Mouse (Mus musculus): ENCODE measurements around the gene Zmynd10. TPM values are rescaled to one million over a fixed set of nuclear protein-coding genes. Genes with fewer than 3 reads are reported as not detected.
"Not testable (repeated sequence)": the region's sequence is repeated elsewhere in the genome, so short reads cannot be mapped to it uniquely, and the experiment has no call there.

The Zmynd10 gene
- total RNA-seq, 1 experiment from 2014 or later, result not detected

DNA sequence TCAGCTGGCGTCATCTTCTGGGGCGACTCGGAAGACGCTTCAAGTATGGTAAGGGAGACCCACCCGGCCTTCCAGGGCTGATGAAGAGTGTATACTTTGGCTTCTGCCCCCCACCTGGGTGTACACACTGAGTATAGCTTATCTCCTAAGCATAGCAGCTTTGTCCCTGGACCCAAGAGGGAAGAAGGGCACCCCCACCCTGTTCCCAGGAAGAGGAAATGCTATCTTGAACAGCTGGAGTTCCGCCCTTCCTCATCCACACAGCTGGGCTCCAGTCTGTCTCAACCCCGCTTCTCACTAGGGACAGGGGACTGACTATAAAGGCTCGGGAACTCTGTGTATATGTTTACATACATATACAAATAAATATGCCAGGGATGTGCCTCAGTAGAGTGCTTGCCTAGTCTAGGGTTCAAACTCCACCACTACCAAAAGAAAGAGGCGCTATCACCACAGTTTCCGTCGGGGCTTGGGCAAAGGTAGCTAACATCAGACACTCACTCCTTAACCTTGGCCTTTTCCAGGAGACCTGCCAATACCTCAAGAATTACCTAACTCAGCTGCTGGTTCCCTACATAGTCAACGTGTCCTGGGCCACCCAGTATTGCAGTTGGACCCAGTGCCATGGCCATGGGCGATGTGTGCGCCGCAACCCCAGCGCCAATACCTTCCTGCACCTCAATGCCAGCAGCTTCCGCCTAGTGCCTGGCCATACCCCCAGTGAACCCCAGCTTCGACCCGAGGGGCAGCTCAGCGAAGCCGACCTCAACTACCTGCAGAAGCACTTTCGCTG, 24.6 kb downstream of the Zmynd10 start:
- no peak for ATAC-seq (replicated peaks; ENCODE audit: insufficient number of reproducible peaks, low FRiP score, low TSS enrichment, poor library complexity, severe bottlenecking)

DNA sequence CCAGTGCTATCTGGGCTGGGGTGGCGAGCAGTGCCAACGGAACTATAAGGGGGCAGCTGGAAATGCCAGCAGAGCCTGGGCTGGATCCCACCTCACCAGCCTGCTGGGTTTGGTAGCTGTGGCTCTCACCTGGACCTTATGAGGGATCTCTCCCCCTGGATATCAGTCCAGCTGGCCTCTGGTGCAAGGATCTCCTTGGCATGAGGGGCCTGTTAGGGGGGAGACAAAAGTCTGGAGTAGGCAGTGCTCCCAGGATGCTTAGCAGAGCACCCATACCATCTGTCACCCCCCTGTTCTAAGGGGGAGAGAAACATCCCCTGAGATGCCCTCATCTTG, 25.2 kb downstream of the Zmynd10 start:
- no peak for ATAC-seq (replicated peaks; ENCODE audit: insufficient number of reproducible peaks, low FRiP score, low TSS enrichment, poor library complexity, severe bottlenecking)

GRCm38 (mm10) chr9:107573774-107574173, 26.7 kb downstream of the Zmynd10 start:
- not testable (repeated sequence) for ATAC-seq (replicated peaks; ENCODE audit: insufficient number of reproducible peaks, low FRiP score, low TSS enrichment, poor library complexity, severe bottlenecking)

DNA sequence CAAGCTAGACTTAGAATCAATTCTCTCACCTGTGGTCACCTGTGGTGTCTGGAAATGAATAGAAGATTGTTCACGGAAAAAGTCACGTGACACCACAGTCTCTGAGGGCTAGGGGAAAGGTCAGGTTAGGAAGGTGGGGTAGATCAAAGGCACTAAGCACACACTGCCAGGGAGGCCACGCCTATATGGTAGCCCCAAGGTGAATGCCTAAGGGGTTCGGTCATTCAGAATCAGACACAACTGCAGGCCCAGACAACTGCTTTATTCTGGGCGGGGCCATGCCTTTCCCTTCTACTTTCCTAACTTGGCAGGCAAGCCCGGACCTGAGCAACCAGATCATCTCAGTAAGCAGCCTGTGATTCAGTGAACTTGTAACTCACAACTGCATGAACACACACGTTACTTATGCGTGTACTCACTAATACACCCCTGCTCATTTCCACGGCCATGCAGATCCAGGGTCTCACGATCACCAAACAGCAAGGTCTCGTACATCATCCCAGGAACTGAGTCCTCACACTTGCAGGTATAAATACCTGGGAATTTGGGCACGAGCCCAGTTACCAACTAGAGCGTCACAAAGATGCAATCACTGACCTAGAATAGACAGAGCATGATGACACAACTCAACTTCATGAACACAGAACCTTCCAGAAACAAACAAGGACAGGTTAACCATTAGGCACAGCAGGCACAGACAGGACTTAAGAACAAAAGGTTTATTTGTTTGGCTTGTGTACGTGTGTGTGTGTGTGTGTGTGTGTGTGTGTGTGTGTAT, 28.7 kb downstream of the Zmynd10 start:
- ATAC-seq (replicated peaks; ENCODE audit: insufficient number of reproducible peaks, low FRiP score, low TSS enrichment, poor library complexity, severe bottlenecking), result no peak

DNA sequence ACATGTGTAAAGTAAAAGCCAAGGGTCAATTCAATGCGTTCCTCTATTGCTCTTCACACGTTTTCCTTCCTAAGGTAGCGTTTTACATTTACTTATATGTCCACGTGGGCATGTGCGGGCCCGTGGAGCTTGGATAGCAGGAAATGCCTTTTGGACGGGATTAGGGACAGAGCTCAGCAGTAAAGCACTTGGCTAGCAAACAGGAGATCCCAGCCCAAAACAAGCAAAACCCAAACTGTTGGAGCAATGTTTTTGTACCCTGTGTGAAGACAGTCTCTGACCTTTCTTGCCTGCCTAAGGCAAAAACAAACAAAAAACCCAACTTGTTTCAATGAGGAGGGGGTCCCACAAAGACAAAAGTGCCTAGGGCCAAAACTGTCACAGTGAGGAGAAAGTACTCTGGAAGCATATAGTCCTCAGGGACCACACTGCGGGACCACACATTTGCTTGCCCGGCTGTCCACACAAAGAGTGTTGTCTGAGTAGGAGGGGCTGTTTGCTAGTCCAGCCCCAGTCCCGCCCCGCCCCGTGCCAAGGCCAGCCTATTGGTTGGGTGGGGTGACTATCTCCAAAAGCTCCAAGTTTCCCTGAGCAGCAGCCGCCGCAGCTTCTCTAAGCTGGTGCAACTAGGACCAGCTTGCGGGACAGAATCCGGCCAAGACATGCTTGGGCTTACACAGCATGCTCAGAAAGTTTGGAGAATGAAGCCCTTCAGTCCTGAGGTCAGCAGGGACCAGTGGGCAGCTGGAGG, 29.4 kb downstream of the Zmynd10 start, which contains the start of gene Hyal1:
Gene Hyal1, plus strand, starts transcription at position 571 of the 751 bp plus-strand sequence.
- ATAC-seq (replicated peaks; ENCODE audit: insufficient number of reproducible peaks, low FRiP score, low TSS enrichment, poor library complexity, severe bottlenecking), result no peak

GRCm38 (mm10) chr9:107577871-107578270, 30.8 kb downstream of the Zmynd10 start:
- no peak for ATAC-seq (replicated peaks; ENCODE audit: insufficient number of reproducible peaks, low FRiP score, low TSS enrichment, poor library complexity, severe bottlenecking)

- ATAC-seq (replicated peaks; ENCODE audit: insufficient number of reproducible peaks, low FRiP score, low TSS enrichment, poor library complexity, severe bottlenecking), result no peak
Observed at GRCm38 (mm10) chr9:107578587-107578986, 31.5 kb downstream of the Zmynd10 start, which contains the start of gene Naa80. Gene Naa80, plus strand, starts transcription at chr9:107578887.

- no peak for ATAC-seq (replicated peaks; ENCODE audit: insufficient number of reproducible peaks, low FRiP score, low TSS enrichment, poor library complexity, severe bottlenecking)
Observed at GRCm38 (mm10) chr9:107579023-107579900, 32.2 kb downstream of the Zmynd10 start.

- peak; percentile 79 for ATAC-seq (replicated peaks; ENCODE audit: insufficient number of reproducible peaks, low FRiP score, low TSS enrichment, poor library complexity, severe bottlenecking)
Observed at GRCm38 (mm10) chr9:107580501-107581317, 33.6 kb downstream of the Zmynd10 start, which contains the start of gene Hyal3. Gene Hyal3, plus strand, starts transcription at chr9:107580818.

DNA sequence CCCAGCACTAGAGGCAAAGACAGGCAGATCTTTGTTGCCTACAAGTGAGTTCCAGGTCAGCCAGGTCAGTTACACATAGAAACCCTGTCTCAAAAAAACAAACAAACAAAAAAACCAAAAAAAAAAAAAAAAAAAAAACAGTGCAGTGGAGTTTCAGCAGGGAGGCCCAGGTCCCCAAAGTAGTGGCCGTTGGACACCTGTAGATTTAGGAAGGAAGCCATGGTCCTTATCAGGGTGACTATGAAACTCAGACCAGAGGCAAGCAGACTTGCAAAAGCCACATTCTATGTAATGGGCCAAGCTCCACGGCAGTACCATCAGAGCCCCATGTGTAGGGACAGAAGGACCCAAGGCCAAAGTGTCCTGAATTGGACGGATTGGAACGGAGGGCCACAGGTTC, 34.5 kb downstream of the Zmynd10 start:
- no peak for ATAC-seq (replicated peaks; ENCODE audit: insufficient number of reproducible peaks, low FRiP score, low TSS enrichment, poor library complexity, severe bottlenecking)

DNA sequence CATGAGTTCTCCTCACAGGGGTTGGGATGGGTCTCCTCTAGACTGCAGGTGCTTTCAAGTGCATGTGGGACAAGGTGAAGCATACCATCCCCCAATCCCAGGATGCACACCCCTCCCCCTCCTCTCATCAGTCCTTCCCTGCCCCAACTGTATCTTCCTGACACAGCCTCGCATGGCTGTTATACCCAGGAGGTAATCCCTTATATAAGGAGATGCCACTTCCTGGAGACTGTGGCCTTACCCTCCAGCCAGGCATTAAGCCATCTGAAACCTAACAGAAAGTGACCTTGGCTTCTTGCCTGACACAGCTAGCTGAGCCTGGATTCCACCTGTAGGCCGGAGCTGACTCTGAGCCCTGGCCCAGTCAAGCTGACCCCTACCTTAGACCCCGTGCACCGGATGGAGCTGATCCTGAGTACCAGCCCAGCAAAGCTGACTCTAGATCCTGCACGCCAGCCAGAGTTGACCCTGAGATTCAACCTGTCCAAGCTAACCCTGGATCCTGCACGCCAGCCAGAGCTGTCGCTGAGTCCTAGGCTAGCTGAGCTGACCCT, 35.5 kb downstream of the Zmynd10 start:
- ATAC-seq (replicated peaks; ENCODE audit: insufficient number of reproducible peaks, low FRiP score, low TSS enrichment, poor library complexity, severe bottlenecking), result no peak

DNA sequence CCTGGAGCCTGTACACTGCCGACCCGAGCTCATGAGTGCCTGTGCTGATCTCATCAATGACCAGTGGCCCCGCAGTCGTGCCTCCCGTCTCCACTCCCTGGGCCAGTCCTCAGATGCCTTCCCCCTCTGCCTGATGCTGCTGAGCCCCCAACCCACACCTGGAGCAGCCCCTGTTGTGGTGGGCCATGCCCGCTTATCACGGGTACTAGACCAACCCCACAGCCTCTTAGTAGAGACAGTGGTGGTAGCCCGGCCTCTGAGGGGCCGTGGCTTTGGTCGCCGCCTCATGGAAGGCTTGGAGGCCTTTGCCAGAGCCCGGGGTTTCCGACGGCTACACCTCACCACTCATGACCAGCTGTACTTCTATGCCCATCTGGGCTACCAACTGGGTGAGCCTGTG, 36.1 kb downstream of the Zmynd10 start:
- ATAC-seq (replicated peaks; ENCODE audit: insufficient number of reproducible peaks, low FRiP score, low TSS enrichment, poor library complexity, severe bottlenecking), result no peak

DNA sequence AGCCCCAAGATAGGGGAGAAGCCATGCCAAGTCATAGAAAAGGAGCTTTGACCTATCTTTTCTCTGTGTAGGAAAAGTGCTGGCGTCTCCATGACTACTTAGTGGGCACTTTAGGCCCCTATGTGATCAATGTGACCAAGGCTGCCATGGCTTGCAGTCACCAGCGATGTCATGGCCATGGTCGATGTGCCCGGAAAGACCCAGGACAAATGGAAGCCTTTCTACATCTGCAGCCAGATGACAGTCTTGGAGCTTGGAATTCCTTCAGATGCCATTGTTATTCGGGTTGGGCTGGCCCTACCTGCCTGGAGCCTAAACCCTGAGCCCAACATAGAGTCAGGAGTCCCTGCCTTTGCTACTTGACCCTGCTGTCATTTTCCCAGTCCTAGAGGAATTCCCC, 39.4 kb downstream of the Zmynd10 start:
- no peak for ATAC-seq (replicated peaks; ENCODE audit: insufficient number of reproducible peaks, low FRiP score, low TSS enrichment, poor library complexity, severe bottlenecking)

GRCm38 (mm10) chr9:107586974-107587832, 40.1 kb downstream of the Zmynd10 start, which contains the start of gene Ifrd2:
Gene Ifrd2, plus strand, starts transcription at chr9:107587642.
- peak; percentile 97 for ATAC-seq (replicated peaks; ENCODE audit: insufficient number of reproducible peaks, low FRiP score, low TSS enrichment, poor library complexity, severe bottlenecking)

DNA sequence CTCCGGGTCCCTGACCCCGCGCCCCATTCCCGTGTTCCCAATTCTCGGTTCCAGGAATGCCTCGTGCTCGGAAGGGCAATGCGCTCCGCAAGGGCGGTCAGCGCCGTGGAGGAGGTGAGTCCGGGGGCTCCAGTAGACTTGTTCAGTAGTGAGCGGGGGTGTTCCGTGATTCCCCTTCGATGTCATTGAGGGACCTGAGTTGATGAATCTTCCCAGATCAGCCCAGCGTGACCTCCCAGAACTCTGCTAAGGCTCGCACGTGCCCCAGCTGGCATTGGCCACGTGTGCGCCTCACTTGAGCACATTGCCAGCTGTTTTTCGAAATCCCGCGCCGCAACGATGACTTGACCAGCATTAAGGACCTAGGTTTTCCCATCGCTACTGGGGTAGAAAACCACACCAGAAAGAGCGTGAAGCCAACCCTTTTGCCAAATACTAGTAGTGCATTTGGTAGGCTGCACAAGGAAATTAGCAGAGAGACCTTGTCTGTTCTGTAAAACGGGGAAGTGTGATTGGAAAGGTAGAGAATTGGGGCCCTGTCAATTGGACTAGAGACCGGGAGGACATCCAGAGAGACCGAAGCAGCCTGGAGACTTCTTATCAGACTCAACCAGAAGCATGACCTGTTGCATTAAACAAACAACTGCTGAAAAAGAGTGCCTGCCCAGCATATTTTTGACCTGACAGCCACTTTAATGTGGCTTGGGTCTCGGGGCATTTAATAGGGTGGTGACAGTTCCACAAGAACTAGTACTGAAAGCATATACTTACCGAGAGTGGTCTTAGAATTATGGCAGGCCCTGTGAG, 40.9 kb downstream of the Zmynd10 start:
- no peak; the same call in 1 of the 2 replicates for ATAC-seq (replicated peaks; ENCODE audit: insufficient number of reproducible peaks, low FRiP score, low TSS enrichment, poor library complexity, severe bottlenecking)

All from monocyte, adult 5-6 weeks (primary cell).